Mouse (Mus musculus): ENCODE measurements around the gene Zfp286. TPM values are rescaled to one million over a fixed set of nuclear protein-coding genes. Genes with fewer than 3 reads are reported as not detected.

The Zfp286 gene
- polyA plus RNA-seq, 1 experiment: 0.64 TPM

GRCm38 (mm10) chr11:62825222-62826105 lies 36.2 kb upstream of the Zfp286 start:
- TF ChIP-seq POLR2A (IDR thresholded peaks at IDR 0.05; ENCODE audit: low read depth, low read length) (no peak), CTCF (IDR thresholded peaks at IDR 0.05; ENCODE audit: extremely low read depth, insufficient read depth, insufficient read length, insufficient replicate concordance) (no peak)
- peaks cover 4% of the 10 kb centered on the region; the same call in 1 of the 2 replicates for H3K4me1 ChIP-seq (ENCODE audit: control insufficient read depth, insufficient read depth, insufficient read length)
- H3K36me3 ChIP-seq (ENCODE audit: control insufficient read depth, insufficient read depth, low read length): no peaks in the 10 kb centered on the region
- WGBS: 88% methylated on average over 9 of the region's 9 CpGs
- no peaks in the 10 kb centered on the region for H3K27me3 ChIP-seq (ENCODE audit: control insufficient read depth, insufficient read depth, low read length)
- DNase-seq (ENCODE audit: low read depth in 1 of 2, low spot score in 2 of 2): no peak
- H3K27ac ChIP-seq (ENCODE audit: insufficient read depth, low read length): no peak overlapping the region
- H3K4me3 ChIP-seq (ENCODE audit: extremely low read depth, insufficient read depth, insufficient read length): no peak overlapping the region

- Histone ChIP-seq H3K27ac (ENCODE audit: insufficient read depth, low read length) (no peak overlapping the region), H3K27me3 (ENCODE audit: control insufficient read depth, insufficient read depth, low read length) (no peaks in the 10 kb centered on the region), H3K36me3 (ENCODE audit: control insufficient read depth, insufficient read depth, low read length) (no peaks in the 10 kb centered on the region), H3K4me3 (ENCODE audit: extremely low read depth, insufficient read depth, insufficient read length) (no peak overlapping the region), H3K4me1 (ENCODE audit: control insufficient read depth, insufficient read depth, insufficient read length) (peaks cover 8% of the 10 kb centered on the region; the same call in 1 of the 2 replicates)
- TF ChIP-seq CTCF (IDR thresholded peaks at IDR 0.05; ENCODE audit: extremely low read depth, insufficient read depth, insufficient read length, insufficient replicate concordance): no peak
- TF ChIP-seq POLR2A (IDR thresholded peaks at IDR 0.05; ENCODE audit: low read depth, low read length): no peak
- WGBS: 50% methylated on average over 7 of the region's 7 CpGs
- no peak for DNase-seq (ENCODE audit: low read depth in 1 of 2, low spot score in 2 of 2)
Measured at GRCm38 (mm10) chr11:62824211-62824610, 34.9 kb upstream of the Zfp286 start.

GRCm38 (mm10) chr11:62821893-62822292 lies 32.6 kb upstream of the Zfp286 start:
- H3K4me1 ChIP-seq (ENCODE audit: control insufficient read depth, insufficient read depth, insufficient read length): peaks cover 8% of the 10 kb centered on the region; the same call in 1 of the 2 replicates
- WGBS: 16% methylated on average over 5 of the region's 5 CpGs
- no peak for DNase-seq (ENCODE audit: low read depth in 1 of 2, low spot score in 2 of 2)
- H3K4me3 ChIP-seq (ENCODE audit: extremely low read depth, insufficient read depth, insufficient read length): no peak overlapping the region
- H3K36me3 ChIP-seq (ENCODE audit: control insufficient read depth, insufficient read depth, low read length): no peaks in the 10 kb centered on the region
- H3K27ac ChIP-seq (ENCODE audit: insufficient read depth, low read length): no peak overlapping the region
- H3K27me3 ChIP-seq (ENCODE audit: control insufficient read depth, insufficient read depth, low read length): no peaks in the 10 kb centered on the region
- TF ChIP-seq CTCF (IDR thresholded peaks at IDR 0.05; ENCODE audit: extremely low read depth, insufficient read depth, insufficient read length, insufficient replicate concordance): no peak

- 1% methylated on average over 16 of the region's 16 CpGs for WGBS
- peak in 1 of 2 experiments; percentile 9 for DNase-seq (ENCODE audit: low read depth in 1 of 2, low spot score in 2 of 2)
- Histone ChIP-seq H3K4me1 (ENCODE audit: control insufficient read depth, insufficient read depth, insufficient read length) (peaks cover 8% of the 10 kb centered on the region; the same call in 1 of the 2 replicates), H3K27me3 (ENCODE audit: control insufficient read depth, insufficient read depth, low read length) (no peaks in the 10 kb centered on the region), H3K27ac (ENCODE audit: insufficient read depth, low read length) (no peak overlapping the region), H3K36me3 (ENCODE audit: control insufficient read depth, insufficient read depth, low read length) (no peaks in the 10 kb centered on the region), H3K4me3 (ENCODE audit: extremely low read depth, insufficient read depth, insufficient read length) (peak overlapping the region; percentile 24; the same call in 1 of the 2 replicates)
- TF ChIP-seq CTCF (IDR thresholded peaks at IDR 0.05; ENCODE audit: extremely low read depth, insufficient read depth, insufficient read length, insufficient replicate concordance) (no peak), POLR2A (IDR thresholded peaks at IDR 0.05; ENCODE audit: low read depth, low read length) (no peak)
Measured at GRCm38 (mm10) chr11:62820661-62821437, 31.6 kb upstream of the Zfp286 start.

DNA sequence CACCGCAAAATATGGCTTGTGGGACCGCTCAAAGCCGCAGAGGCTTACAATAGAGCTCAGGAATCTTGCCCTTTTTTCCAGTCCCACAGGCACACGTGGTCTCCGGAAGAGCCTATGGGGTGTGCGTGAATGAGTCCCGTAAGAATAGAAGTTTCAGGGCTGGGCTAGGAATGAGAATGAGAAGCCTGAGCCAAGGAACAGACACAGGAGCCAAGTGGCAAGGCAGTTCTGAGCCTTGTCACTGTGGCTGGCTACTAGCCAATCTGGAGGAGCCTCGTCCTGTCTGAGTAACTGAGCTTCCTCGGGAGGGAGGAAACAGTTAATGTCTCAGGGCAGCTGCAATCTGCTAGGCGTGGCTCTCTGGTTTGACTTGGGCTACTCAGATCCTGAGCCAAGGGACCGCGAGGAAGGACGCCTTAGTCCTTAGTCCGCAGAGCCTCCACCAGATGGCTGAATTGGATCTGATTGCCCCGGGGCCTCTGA lies 30.8 kb upstream of the Zfp286 start, which contains the start of gene Trim16:
Gene Trim16, plus strand, starts transcription at position 173 of the 483 bp plus-strand sequence.
- H3K27me3 ChIP-seq (ENCODE audit: control insufficient read depth, insufficient read depth, low read length): no peaks in the 10 kb centered on the region
- peak within 1 kb of the TSS; percentile 5; the same call in 1 of the 2 replicates for H3K27ac ChIP-seq (ENCODE audit: insufficient read depth, low read length)
- DNase-seq (ENCODE audit: low read depth in 1 of 2, low spot score in 2 of 2): peak in 1 of 2 experiments; percentile 18
- H3K36me3 ChIP-seq (ENCODE audit: control insufficient read depth, insufficient read depth, low read length): no peaks in the 10 kb centered on the region
- peaks cover 8% of the 10 kb centered on the region; the same call in 1 of the 2 replicates for H3K4me1 ChIP-seq (ENCODE audit: control insufficient read depth, insufficient read depth, insufficient read length)
- no peak for TF ChIP-seq POLR2A (IDR thresholded peaks at IDR 0.05; ENCODE audit: low read depth, low read length)
- TF ChIP-seq CTCF (IDR thresholded peaks at IDR 0.05; ENCODE audit: extremely low read depth, insufficient read depth, insufficient read length, insufficient replicate concordance): no peak
- 3% methylated on average over 15 of the region's 15 CpGs for WGBS
- H3K4me3 ChIP-seq (ENCODE audit: extremely low read depth, insufficient read depth, insufficient read length): peak within 1 kb of the TSS; percentile 24

GRCm38 (mm10) chr11:62819059-62819686 lies 29.9 kb upstream of the Zfp286 start:
- no peak for TF ChIP-seq CTCF (IDR thresholded peaks at IDR 0.05; ENCODE audit: extremely low read depth, insufficient read depth, insufficient read length, insufficient replicate concordance)
- no peak for TF ChIP-seq POLR2A (IDR thresholded peaks at IDR 0.05; ENCODE audit: low read depth, low read length)
- Histone ChIP-seq H3K27ac (ENCODE audit: insufficient read depth, low read length) (no peak overlapping the region), H3K4me3 (ENCODE audit: extremely low read depth, insufficient read depth, insufficient read length) (no peak overlapping the region), H3K36me3 (ENCODE audit: control insufficient read depth, insufficient read depth, low read length) (no peaks in the 10 kb centered on the region), H3K27me3 (ENCODE audit: control insufficient read depth, insufficient read depth, low read length) (no peaks in the 10 kb centered on the region), H3K4me1 (ENCODE audit: control insufficient read depth, insufficient read depth, insufficient read length) (peaks cover 8% of the 10 kb centered on the region; the same call in 1 of the 2 replicates)
- WGBS: 72% methylated on average over 8 of the region's 8 CpGs
- no peak for DNase-seq (ENCODE audit: low read depth in 1 of 2, low spot score in 2 of 2)

Data from spleen, adult 2 months (tissue).